Mouse (Mus musculus): ENCODE data around the gene Brms1. TPM values are rescaled to one million over a fixed set of nuclear protein-coding genes. Genes with fewer than 3 reads are reported as not detected.

The Brms1 gene
- polyA plus RNA-seq, 1 experiment from 2014 or later = 39.9 TPM

DNA sequence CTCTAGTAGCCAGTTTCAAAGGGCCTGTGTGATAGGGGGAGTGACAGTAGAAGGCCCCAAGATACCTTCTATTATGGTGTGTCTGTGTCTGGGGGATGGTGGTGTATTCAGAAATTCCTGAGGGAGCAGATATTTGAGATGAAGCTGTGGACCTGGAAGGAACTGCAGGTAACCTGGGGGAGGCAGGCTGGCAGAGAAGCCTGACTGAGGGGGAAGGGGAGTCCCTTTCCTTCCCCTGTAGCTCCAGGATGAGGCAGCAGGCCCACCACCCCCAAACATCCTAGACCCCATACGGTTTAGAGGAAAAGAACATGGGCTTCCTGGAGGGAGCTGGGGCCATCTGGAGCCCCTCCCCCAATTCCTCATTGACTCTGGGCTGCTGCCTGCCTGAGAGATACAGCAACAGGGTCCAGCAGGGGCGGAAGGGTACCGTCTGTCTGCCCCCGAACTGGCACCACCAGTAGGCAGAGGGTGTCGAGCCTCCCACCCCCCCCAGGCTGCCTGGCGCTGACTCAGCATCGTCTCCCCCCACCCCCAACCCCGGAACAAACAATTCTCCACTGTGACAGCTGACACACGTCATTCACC lies 54.8 kb downstream of the Brms1 start:
- H3K4me3 ChIP-seq (replicated peaks) = no peak overlapping the region
- peaks cover 30% of the 10 kb centered on the region for H3K4me1 ChIP-seq
- H3K27ac ChIP-seq = no peak overlapping the region
- H3K27me3 ChIP-seq (replicated peaks) = no peaks in the 10 kb centered on the region
- WGBS = 14% methylated on average over 9 of the region's 9 CpGs
- no peak overlapping the region for H3K4me2 ChIP-seq
- no peaks in the 10 kb centered on the region for H3K9me3 ChIP-seq
- ATAC-seq (ENCODE audit: insufficient read depth, low FRiP score, low read depth) = no peak
- no peak overlapping the region for H3K9ac ChIP-seq
- H3K36me3 ChIP-seq = peaks cover 29% of the 10 kb centered on the region

DNA sequence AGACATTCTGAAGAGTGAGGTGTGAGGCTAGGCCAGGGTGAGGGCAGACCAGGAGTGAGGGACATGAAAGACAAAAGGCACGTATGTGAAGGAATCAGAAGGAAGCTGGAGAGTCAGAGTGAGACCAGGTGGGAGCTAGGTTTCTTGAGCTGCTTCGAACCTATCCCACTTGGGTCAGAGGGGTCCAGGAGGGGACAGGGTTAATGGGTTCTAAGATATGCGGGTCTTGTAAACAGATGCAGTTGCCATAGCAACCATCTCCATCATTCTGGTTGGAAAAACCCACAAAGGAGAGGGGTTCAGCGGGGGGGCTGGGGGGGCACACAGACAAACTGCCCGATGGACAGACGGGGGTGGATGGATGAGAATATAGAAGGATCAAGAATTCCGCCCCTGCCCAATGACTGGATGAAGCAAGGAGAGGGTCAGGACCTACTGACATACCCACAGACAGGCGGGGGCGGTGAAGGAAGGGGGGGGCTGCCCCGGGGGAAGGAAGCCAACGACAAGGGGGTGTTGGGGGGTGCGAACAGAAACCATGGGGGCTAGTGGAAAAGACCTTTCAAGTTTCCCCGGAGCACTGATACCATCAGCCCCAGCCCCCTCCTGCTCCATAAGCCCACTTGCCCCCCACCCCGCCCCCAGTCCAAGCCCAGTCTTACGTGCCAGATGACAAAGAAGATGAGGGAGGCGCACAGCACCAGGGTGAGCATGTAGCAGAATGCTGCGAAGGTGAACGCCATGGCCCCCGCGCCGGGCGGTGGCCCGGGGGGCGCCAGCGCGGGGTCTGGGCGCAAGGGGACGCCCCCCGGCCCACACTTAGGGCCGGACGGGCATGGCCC lies 56.6 kb downstream of the Brms1 start:
- Histone ChIP-seq H3K36me3 (peaks cover 30% of the 10 kb centered on the region), H3K9ac (peak overlapping the region; percentile 60), H3K27me3 (replicated peaks) (no peaks in the 10 kb centered on the region), H3K9me3 (no peaks in the 10 kb centered on the region), H3K4me3 (replicated peaks) (peak overlapping the region; percentile 61), H3K4me1 (peaks cover 30% of the 10 kb centered on the region), H3K27ac (no peak overlapping the region), H3K4me2 (peak overlapping the region; percentile 100)
- 5% methylated on average over 31 of the region's 31 CpGs for WGBS
- ATAC-seq (ENCODE audit: insufficient read depth, low FRiP score, low read depth) = 0 out of 2 replicates have a peak, but pooled peaks have one; percentile 1

DNA sequence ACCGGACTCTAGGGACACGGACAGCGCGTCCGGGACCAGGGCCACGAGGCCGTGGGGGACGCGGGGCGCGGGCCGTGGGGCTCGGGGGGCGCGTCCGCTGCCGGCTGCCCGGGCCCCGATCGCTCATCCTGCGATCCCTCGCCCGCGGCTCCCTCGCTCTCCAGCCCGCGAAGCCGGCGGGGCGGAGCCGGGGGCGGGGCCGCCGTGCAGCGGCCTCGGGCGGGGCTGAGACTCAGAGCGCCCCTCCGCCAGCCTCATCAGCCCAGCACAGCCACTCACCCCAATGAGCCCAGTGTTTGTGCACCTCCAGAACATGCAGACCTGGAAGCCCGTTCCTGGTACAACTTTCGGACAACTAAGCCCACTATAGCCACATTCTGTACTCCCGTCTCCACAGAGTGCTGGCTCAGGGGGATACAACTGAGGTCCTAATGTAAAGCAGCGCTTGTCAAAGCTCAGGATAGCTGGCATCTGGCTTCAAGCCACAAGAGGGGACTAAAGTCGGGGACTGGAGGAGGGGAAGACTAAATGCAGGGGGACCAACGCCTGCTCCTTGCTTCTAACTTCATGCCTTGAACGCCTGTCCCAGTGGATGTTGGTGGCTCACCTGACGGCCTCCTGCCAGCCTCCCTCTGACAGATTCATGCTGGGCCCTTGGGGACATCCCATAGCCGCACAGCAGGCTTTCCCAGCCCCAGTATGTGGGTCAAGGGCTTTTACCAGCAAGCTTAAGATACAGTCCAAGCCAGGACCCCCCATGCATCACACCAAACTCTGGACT lies 57.4 kb downstream of the Brms1 start, which contains the start of gene Cnih2:
Gene Cnih2, minus strand, starts transcription at position 159 of the 781 bp plus-strand sequence.
- peak; percentile 44 for ATAC-seq (ENCODE audit: insufficient read depth, low FRiP score, low read depth)
- 4% methylated on average over 38 of the region's 48 CpGs for WGBS

More for the DNA sequence above, 57.4 kb downstream of the Brms1 start, which contains the start of gene Cnih2:
- Histone ChIP-seq H3K27ac (no peak within 1 kb of the TSS), H3K9ac (peak within 1 kb of the TSS; percentile 60), H3K4me3 (replicated peaks) (peak within 1 kb of the TSS; percentile 61), H3K36me3 (peaks cover 34% of the 10 kb centered on the region), H3K4me2 (peak within 1 kb of the TSS; percentile 100), H3K9me3 (no peaks in the 10 kb centered on the region), H3K4me1 (peaks cover 30% of the 10 kb centered on the region), H3K27me3 (replicated peaks) (no peaks in the 10 kb centered on the region)

Other genes with a start within 250 kb of the Brms1 start
- gene Rbm4, start 247.5 kb upstream of the Brms1 start, polyA plus RNA-seq (2015; fragmentation: Nextera tagmentation; extraction: Ambion mirVana) = 50.1 and 52.2 TPM in 2 replicates
- 29.9 and 38.0 TPM in 2 replicates for gene Gm21992, start 229.7 kb upstream of the Brms1 start, polyA plus RNA-seq (2015; fragmentation: Nextera tagmentation; extraction: Ambion mirVana)
- gene Rbm14, start 229.7 kb upstream of the Brms1 start, polyA plus RNA-seq (2015; fragmentation: Nextera tagmentation; extraction: Ambion mirVana) = 70.3 and 75.2 TPM in 2 replicates
- gene Ccs, start 202.0 kb upstream of the Brms1 start, polyA plus RNA-seq (2015; fragmentation: Nextera tagmentation; extraction: Ambion mirVana) = 51.1 and 54.1 TPM in 2 replicates
- 0.12 TPM in 1 of 2 replicates, not detected in the other for gene Ccdc87, start 202.0 kb upstream of the Brms1 start, polyA plus RNA-seq (2015; fragmentation: Nextera tagmentation; extraction: Ambion mirVana)
- 24.9 and 34.0 TPM in 2 replicates for gene Ctsf, start 186.2 kb upstream of the Brms1 start, polyA plus RNA-seq (2015; fragmentation: Nextera tagmentation; extraction: Ambion mirVana)
- gene Actn3, start 163.4 kb upstream of the Brms1 start, polyA plus RNA-seq (2015; fragmentation: Nextera tagmentation; extraction: Ambion mirVana) = 2.3 and 2.5 TPM in 2 replicates
- 11.4 and 11.6 TPM in 2 replicates for gene Zdhhc24, start 162.7 kb upstream of the Brms1 start, polyA plus RNA-seq (2015; fragmentation: Nextera tagmentation; extraction: Ambion mirVana)
- gene Bbs1, start 134.7 kb upstream of the Brms1 start, polyA plus RNA-seq (2015; fragmentation: Nextera tagmentation; extraction: Ambion mirVana) = 2.7 and 3.0 TPM in 2 replicates
- 107 and 122 TPM in 2 replicates for gene Dpp3, start 113.1 kb upstream of the Brms1 start, polyA plus RNA-seq (2015; fragmentation: Nextera tagmentation; extraction: Ambion mirVana)
- gene Peli3, start 98.2 kb upstream of the Brms1 start, polyA plus RNA-seq (2015; fragmentation: Nextera tagmentation; extraction: Ambion mirVana) = 1.7 and 1.9 TPM in 2 replicates
- gene Mrpl11, start 79.2 kb upstream of the Brms1 start, polyA plus RNA-seq (2015; fragmentation: Nextera tagmentation; extraction: Ambion mirVana) = 95.8 and 100 TPM in 2 replicates
- gene Npas4, start 51.0 kb upstream of the Brms1 start, polyA plus RNA-seq (2015; fragmentation: Nextera tagmentation; extraction: Ambion mirVana) = 0.22 and 0.24 TPM in 2 replicates
- 3.6 and 3.7 TPM in 2 replicates for gene Slc29a2, start 17.5 kb upstream of the Brms1 start, polyA plus RNA-seq (2015; fragmentation: Nextera tagmentation; extraction: Ambion mirVana)
- gene B4gat1, start 2.5 kb upstream of the Brms1 start, polyA plus RNA-seq (2015; fragmentation: Nextera tagmentation; extraction: Ambion mirVana) = 38.7 and 42.1 TPM in 2 replicates
- gene AC124502.3, start 2.5 kb upstream of the Brms1 start, polyA plus RNA-seq (2015; fragmentation: Nextera tagmentation; extraction: Ambion mirVana) = 2.2 and 2.3 TPM in 2 replicates
- gene Rin1, start 9.1 kb downstream of the Brms1 start, polyA plus RNA-seq (2015; fragmentation: Nextera tagmentation; extraction: Ambion mirVana) = 2.3 and 3.6 TPM in 2 replicates
- 58.4 and 68.3 TPM in 2 replicates for gene Cd248, start 26.7 kb downstream of the Brms1 start, polyA plus RNA-seq (2015; fragmentation: Nextera tagmentation; extraction: Ambion mirVana)
- 5.9 and 6.4 TPM in 2 replicates for gene Tmem151a, start 44.2 kb downstream of the Brms1 start, polyA plus RNA-seq (2015; fragmentation: Nextera tagmentation; extraction: Ambion mirVana)
- 101 TPM in 2 replicates for gene Yif1a, start 47.2 kb downstream of the Brms1 start, polyA plus RNA-seq (2015; fragmentation: Nextera tagmentation; extraction: Ambion mirVana)
- gene Cnih2, start 57.2 kb downstream of the Brms1 start, polyA plus RNA-seq (2015; fragmentation: Nextera tagmentation; extraction: Ambion mirVana) = 15.1 and 16.6 TPM in 2 replicates
- gene Rab1b, start 65.7 kb downstream of the Brms1 start, polyA plus RNA-seq (2015; fragmentation: Nextera tagmentation; extraction: Ambion mirVana) = 227 and 233 TPM in 2 replicates
- 18.0 and 19.0 TPM in 2 replicates for gene Klc2, start 77.2 kb downstream of the Brms1 start, polyA plus RNA-seq (2015; fragmentation: Nextera tagmentation; extraction: Ambion mirVana)
- 18.0 and 20.6 TPM in 2 replicates for gene Pacs1, start 231.8 kb downstream of the Brms1 start, polyA plus RNA-seq (2015; fragmentation: Nextera tagmentation; extraction: Ambion mirVana)

Measured in stomach, embryonic 15.5 days (tissue).